Mouse (Mus musculus): ENCODE measurements at regions not wholly inside any gene's neighbourhood (a gene's known extent, or its start where the extent isn't known, plus 50 kb on each side); places are given as distances from the start of the nearest gene placed in this dataset.

DNA sequence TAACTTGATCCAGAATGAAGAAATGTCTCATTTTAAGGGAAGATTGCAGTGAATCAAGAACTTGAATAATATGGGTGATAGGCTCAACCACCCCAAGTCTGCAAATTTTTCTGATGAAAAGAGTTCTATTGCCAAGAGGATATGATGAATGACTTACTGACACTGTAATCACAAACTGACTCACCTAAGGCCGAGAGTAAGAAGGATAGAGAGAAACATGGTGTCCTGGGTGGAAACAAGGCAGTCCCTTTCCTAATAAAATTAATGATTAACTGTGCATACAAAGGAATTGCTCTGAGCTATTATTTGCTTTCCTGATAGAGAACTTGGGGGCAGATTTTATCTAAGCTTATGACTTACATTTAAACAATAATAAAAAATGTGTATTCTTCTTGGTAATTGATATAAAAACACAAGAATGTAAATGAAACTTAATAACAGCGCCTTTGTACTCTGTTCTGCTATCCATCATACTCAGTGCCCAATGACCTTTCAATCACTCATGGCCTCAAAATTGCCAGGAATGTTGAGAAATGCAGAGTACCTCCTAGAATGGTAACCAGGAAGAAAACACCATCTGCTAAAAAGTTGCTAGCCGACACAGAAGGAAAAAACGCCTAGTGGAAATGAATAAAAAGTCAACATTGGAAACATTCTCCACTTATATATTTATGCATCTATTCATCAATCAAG, 606.7 kb downstream of the Efnb2 start:
- no peak for DNase-seq (ENCODE audit: low spot score)

DNA sequence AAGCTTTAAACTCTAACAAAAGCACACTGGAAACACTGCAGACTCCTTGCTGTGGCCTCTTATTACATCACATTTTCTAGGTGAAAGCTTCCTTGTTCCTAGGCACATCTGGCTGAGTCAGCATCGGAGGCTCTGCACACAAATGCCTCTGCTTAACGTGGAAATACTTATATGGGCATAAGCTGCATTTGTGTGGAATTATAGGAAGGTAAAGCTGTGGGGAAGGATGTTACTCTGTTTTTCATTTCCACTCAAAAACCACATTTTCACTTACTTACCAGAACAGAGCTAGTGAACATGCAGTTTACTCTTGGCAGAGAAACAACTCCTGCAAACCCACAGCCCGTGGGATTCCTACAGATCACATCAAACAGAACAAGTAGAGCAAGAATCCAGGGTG, 609.9 kb downstream of the Efnb2 start:
- DNase-seq (ENCODE audit: low spot score), result no peak

DNA sequence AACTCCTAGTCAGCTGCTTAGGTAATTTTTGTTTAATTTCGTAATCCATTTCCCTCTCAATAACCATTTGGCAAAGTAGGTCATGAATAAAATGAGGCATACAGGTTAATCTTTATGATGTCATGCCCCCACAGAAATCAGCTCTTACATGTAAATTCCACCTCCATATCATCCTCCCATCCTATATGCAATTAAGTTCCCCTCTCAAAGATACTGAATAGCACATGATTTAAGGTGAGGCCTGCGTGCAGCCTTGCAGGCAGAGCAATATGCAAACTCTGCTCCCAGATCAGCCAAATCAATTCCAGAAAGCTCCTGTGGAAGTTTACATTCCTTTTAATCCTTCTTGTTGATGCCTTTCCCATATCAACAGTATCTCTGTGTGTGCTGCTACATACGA, 610.3 kb downstream of the Efnb2 start:
- no peak for DNase-seq (ENCODE audit: low spot score)

DNA sequence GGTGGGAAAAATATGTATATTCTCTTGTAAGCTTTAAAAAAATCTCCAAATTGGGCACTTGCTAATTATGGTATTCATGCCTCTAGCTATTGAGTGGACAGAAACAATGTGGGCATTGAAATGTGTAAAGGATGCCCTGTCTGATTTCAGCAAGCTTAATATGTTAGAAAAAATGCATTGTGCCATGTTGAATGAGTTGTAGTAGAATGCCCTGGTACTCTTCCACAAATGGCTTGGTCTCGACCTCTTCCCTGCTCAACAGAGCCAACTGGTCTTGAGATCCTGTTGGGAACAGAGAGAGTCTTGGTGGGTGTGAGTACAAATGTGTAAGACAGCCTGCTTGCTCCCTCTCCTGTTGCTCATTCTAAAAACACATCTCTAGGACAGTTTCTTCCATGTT, 616.1 kb downstream of the Efnb2 start:
- no peak for DNase-seq (ENCODE audit: low spot score)

- no peak for DNase-seq (ENCODE audit: low spot score)
These were observed 616.7 kb downstream of the Efnb2 start for GRCm38 (mm10) chr8:8044296-8044695.

DNA sequence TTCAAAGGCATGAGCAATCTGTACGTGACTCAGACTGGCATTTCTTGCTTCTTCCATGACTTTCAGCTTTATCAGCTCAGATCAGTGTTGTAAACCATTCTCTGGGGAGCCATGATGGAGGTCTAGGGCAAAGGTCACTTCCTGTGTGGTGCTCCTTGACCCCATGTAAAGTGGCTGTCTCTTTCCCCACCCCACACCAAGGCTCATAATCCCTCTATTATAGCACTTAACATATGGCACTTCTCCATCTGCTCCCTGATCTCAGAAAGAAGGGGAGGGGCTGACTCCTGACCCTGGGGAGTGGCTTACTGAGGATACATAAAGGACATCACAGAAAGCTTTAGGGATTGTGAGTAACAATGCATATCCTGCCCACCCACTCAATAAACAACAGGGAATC, 623.1 kb downstream of the Efnb2 start:
- no peak for DNase-seq (ENCODE audit: low spot score)

DNA sequence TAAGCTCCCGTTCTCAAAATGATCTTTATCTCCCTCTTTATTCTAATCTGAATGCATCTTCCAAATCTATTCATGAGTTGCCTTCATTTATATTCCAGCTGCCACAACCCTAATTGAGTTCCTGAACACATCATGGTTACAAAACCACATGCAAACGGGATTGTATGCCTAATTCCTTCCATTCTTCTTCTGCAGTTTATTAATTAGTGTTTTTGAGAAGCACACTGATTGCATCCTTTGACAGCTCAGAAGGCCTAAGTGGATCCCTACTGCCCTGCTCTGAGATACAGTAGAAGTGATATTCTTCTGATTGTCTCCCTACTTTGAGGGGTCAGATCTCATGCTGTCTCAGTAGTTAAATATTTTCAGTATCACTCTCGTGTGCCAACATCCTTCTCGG, 649.9 kb downstream of the Efnb2 start:
- no peak for DNase-seq (ENCODE audit: low spot score)

DNA sequence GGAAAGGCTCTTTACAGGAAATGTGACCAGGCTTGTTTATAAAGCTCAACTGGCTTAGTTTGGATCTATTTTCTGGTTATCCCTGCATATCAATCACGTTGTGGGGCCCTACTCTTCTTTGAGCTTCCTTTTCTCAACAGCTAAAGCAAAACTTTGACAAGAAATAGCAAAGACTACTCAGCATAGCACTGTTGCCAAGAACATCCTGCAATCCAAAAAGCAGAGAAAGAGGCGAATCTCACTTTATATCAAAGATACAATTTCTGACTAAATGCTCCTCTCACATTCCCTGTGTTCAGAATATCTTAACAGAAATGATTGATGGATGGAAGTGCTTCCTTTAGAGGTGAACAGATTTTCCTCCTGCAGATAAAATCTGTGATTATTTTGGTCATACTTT, 666.1 kb downstream of the Efnb2 start:
- no peak for DNase-seq (ENCODE audit: low spot score)

DNA sequence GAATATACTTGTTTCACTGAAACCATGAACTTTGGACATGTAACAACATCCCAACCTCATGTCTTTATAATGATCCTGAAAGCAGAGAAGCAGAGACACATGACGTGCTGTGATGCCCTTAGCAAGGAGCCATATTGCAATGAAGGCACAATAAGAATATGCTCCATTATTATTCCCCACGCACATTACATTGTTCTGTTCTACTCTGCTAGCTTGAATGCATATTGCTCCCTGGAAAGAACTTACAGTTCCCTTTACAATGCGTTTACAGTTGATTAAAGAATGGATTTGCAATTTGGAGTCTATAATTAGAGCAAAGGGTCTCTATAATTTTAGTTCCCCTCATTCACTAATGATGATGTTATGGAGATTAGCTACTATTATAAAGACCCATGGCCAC, 672.2 kb downstream of the Efnb2 start:
- no peak for DNase-seq (ENCODE audit: low spot score)

- DNase-seq (ENCODE audit: low spot score), result no peak
These were observed 684.0 kb downstream of the Efnb2 start for GRCm38 (mm10) chr8:7977020-7977419.

GRCm38 (mm10) chr8:7973791-7974190, 687.3 kb downstream of the Efnb2 start:
- DNase-seq (ENCODE audit: low spot score), result no peak

- DNase-seq (ENCODE audit: low spot score), result no peak
These were observed 696.8 kb downstream of the Efnb2 start for GRCm38 (mm10) chr8:7964276-7964675.

- DNase-seq (ENCODE audit: low spot score), result no peak
These were observed 704.3 kb downstream of the Efnb2 start for GRCm38 (mm10) chr8:7956745-7957144.

- DNase-seq (ENCODE audit: low spot score), result no peak
These were observed 706.2 kb downstream of the Efnb2 start for GRCm38 (mm10) chr8:7954851-7955250.

GRCm38 (mm10) chr8:7945966-7946775, 714.9 kb downstream of the Efnb2 start:
- DNase-seq (ENCODE audit: low spot score), result no peak

DNA sequence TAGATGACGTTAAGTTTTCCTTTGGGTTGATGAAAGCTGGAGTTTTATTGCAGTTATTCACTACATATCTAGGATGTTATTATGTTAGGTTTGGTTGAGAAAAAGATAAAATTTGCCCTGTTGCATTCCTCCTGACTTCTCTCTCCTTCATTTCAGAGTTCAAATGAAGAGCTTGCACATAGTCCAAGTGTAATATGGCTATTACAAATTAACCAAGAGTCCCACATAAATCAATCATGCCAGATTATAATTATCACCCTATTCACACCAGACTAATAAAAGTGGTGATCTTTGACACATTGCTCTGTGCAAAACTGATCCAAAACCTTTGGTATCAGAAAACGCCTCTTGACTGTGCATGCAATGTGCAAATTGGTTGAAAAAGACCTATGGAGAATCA, 724.4 kb downstream of the Efnb2 start:
- no peak for DNase-seq (ENCODE audit: low spot score)

DNA sequence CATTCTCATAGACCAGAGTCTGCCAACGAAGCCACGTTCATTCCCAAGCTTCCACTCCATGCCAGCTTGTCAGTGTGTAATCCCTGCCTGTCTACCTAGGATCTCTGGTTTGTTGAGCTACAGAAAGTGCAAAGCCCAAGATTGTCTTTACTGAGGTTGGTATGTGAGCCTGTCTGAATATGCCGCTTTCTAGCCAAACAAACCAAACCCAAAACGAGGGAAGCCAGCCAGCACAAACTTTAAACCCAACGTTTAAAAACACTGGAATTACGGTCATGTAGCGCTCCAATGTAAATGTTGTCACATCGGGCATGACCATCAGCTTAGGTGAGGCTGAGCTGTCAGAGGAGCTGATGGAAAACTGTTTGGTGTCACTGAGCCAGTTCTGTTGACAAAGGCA, 741.6 kb downstream of the Efnb2 start:
- DNase-seq (ENCODE audit: low spot score), result no peak

DNA sequence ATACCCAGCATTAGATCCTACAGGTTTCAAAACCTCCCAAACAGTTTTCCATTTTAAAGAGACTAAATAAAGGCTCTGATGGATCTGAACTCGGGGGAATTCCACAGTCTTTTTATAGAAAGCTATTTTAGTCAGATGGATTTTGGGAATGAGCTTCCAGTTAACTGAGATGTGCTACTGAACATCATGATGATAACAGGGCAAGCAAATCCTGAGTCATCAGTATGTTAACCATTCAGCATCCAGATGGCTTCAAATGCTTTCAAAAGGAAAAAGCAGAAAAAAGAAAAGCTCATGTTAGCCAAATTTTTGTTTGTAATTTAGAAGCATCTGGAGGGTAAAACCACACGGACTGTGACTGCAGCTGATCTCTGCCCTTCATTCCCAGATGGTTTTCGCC, 766.7 kb downstream of the Efnb2 start:
- DNase-seq (ENCODE audit: low spot score), result no peak

GRCm38 (mm10) chr8:7853169-7853568, 807.9 kb downstream of the Efnb2 start:
- DNase-seq (ENCODE audit: low spot score), result no peak

DNA sequence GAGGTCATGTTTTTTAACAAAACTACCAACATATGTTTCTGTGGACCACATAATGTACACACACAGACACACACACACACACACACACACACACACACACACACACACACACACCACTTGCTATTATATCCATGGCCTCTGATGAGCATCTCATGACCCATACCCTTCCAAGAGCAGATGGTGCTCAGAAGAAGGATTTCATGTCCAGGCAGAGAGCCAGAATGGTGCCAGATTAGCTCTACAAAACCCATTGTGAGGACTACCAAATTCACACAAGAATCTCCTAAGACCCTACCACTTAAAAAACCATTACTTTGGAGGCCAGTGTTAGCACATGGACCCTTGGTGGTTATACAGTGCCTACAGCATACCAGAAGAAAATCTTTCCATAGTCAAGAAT, 810.5 kb downstream of the Efnb2 start:
- no peak for DNase-seq (ENCODE audit: low spot score)

DNA sequence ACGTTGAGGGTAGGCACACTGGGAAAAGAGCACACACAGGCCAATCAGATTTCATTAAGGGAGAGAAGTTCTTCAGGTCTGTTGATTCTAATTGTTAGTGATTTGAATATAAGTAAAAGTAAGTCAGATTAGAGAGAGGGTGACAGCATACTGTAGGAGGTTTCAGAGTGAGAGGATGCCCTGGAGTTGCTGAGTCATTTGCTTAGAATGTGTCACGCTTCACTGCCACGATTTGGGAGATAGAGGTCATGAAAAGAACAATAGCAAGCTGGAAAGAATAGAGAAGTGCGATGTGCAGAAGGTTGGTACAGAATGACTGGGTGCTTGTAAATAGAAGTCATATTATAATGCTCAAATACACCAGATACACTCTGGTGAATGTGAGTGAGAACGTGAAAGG, 829.1 kb downstream of the Efnb2 start:
- no peak for DNase-seq (ENCODE audit: low spot score)

GRCm38 (mm10) chr8:7827811-7828210, 833.2 kb downstream of the Efnb2 start:
- no peak for DNase-seq (ENCODE audit: low spot score)

DNA sequence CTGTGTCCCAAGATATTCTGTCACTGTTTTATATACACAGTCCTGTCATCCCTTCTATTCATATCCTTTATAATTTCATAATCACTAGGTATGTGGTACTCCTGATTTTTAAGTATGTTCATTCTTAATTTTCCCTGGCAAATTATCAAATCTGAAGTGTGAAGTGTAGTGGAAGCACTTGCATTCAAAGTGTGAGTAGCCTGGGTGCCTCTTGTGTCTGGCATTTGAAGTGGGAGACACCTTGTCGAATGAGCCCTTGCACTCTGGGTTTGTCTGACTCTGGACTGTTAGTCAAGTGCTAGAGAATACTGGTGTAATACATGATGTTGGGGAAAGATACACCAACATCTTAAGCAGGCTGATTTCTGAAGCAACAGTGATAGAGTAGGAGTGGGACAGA, 852.6 kb downstream of the Efnb2 start:
- no peak for DNase-seq (ENCODE audit: low spot score)

DNA sequence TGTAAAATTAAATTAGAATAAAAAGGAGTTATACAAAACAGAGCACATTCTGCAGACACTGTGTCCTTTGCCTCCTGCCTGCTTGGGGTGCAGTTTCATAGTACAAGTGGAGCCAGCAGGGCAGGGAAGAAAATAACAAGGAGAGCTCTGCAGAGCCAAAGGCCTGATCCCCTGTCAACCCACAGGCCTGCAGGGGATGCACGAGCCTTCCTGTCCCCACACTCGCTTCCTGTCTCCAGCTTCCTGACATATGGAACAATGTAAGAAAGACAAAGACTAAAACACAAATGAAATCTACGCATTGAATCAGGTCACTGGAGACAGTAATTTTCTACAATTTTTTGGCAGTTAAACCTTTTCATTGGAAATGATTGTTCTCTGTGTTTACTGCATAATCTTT, 861.8 kb downstream of the Efnb2 start:
- DNase-seq (ENCODE audit: low spot score), result no peak
